ENCODE assay signal across 21 mouse cellular contexts in genomic region chr5:16716391-16716790, GRCm38 (mm10).
DNase-seq lines count a peak whose midpoint lies in the region; ATAC-seq and TF ChIP-seq lines count a peak whose summit lies in the region.
"Had no signal": no experiment of that assay in that cellular context is flagged by ENCODE, and none has a peak within 500 bp of the region (broad histone marks: within the 10 kb centered on the region; RNA-seq: fewer than 3 reads in every experiment).

No protein-coding gene starts in this region.

- no peaks in the 10 kb centered on the region for H3K4me1 ChIP-seq in intestine, embryonic 15.5 days (replicated peaks)
- no peaks in the 10 kb centered on the region for H3K4me1 ChIP-seq in intestine, postnatal 0 days (replicated peaks; ENCODE audit: control insufficient read depth, insufficient read depth, low read length)
- no peaks in the 10 kb centered on the region for H3K4me1 ChIP-seq in heart, embryonic 10.5 days
- no peaks in the 10 kb centered on the region for H3K4me1 ChIP-seq in kidney, embryonic 15.5 days
- H3K4me1 ChIP-seq: embryonic facial prominence, embryonic 13.5 days; embryonic facial prominence, embryonic 15.5 days had no signal

- H3K36me3 ChIP-seq in intestine, embryonic 15.5 days = no peaks in the 10 kb centered on the region
- H3K36me3 ChIP-seq in intestine, postnatal 0 days (ENCODE audit: control insufficient read depth, insufficient read depth) = no peaks in the 10 kb centered on the region
- H3K36me3 ChIP-seq in heart, embryonic 10.5 days = no peaks in the 10 kb centered on the region
- H3K36me3 ChIP-seq in kidney, embryonic 15.5 days = no peaks in the 10 kb centered on the region
- H3K36me3 ChIP-seq: embryonic facial prominence, embryonic 13.5 days; embryonic facial prominence, embryonic 15.5 days had no signal

- H3K9me3 ChIP-seq in intestine, embryonic 15.5 days = no peaks in the 10 kb centered on the region
- H3K9me3 ChIP-seq in intestine, postnatal 0 days (ENCODE audit: control insufficient read depth) = no peaks in the 10 kb centered on the region
- no peaks in the 10 kb centered on the region for H3K9me3 ChIP-seq in heart, embryonic 10.5 days
- H3K9me3 ChIP-seq in kidney, embryonic 15.5 days (replicated peaks) = no peaks in the 10 kb centered on the region
- H3K9me3 ChIP-seq: embryonic facial prominence, embryonic 13.5 days; embryonic facial prominence, embryonic 15.5 days had no signal

- H3K4me3 ChIP-seq in intestine, embryonic 15.5 days (replicated peaks) = no peak overlapping the region
- H3K4me3 ChIP-seq in intestine, postnatal 0 days (ENCODE audit: low read depth, low read length) = no peak overlapping the region
- H3K4me3 ChIP-seq in heart, embryonic 10.5 days = no peak overlapping the region
- H3K4me3 ChIP-seq in kidney, embryonic 15.5 days (replicated peaks) = no peak overlapping the region
- H3K4me3 ChIP-seq: embryonic facial prominence, embryonic 13.5 days; embryonic facial prominence, embryonic 15.5 days had no signal

- no peak overlapping the region for H3K9ac ChIP-seq in intestine, embryonic 15.5 days
- H3K9ac ChIP-seq in intestine, postnatal 0 days (ENCODE audit: low read depth, low read length) = no peak overlapping the region
- H3K9ac ChIP-seq in kidney, embryonic 15.5 days = no peak overlapping the region
- H3K9ac ChIP-seq: embryonic facial prominence, embryonic 13.5 days; embryonic facial prominence, embryonic 15.5 days had no signal

- H3K27me3 ChIP-seq in intestine, embryonic 15.5 days (replicated peaks) = no peaks in the 10 kb centered on the region
- H3K27me3 ChIP-seq in intestine, postnatal 0 days (replicated peaks; ENCODE audit: control insufficient read depth, insufficient read depth, low read length) = no peaks in the 10 kb centered on the region
- no peaks in the 10 kb centered on the region for H3K27me3 ChIP-seq in heart, embryonic 10.5 days (ENCODE audit: insufficient read depth, poor library complexity, severe bottlenecking)
- H3K27me3 ChIP-seq in kidney, embryonic 15.5 days = no peaks in the 10 kb centered on the region
- H3K27me3 ChIP-seq: embryonic facial prominence, embryonic 13.5 days; embryonic facial prominence, embryonic 15.5 days; Patski had no signal

- no peak overlapping the region for H3K4me2 ChIP-seq in intestine, embryonic 15.5 days (replicated peaks)
- H3K4me2 ChIP-seq in intestine, postnatal 0 days (replicated peaks; ENCODE audit: low read depth) = no peak overlapping the region
- no peak overlapping the region for H3K4me2 ChIP-seq in kidney, embryonic 15.5 days
- H3K4me2 ChIP-seq: embryonic facial prominence, embryonic 13.5 days; embryonic facial prominence, embryonic 15.5 days had no signal

- ATAC-seq in intestine, embryonic 15.5 days = peak; percentile 31; the same call in 1 of the 2 replicates
- ATAC-seq in intestine, postnatal 0 days = no peak
- ATAC-seq in kidney, embryonic 15.5 days (replicated peaks; ENCODE audit: low FRiP score) = no peak
- ATAC-seq: activated CD4-positive, CD25-positive, alpha-beta regulatory T cell, adult 4 months; forebrain, embryonic 14.5 days; forebrain, embryonic 16.5 days; Patski had no signal

- DNase-seq in adipocyte (ENCODE audit: low spot score) = peak; percentile 52
- DNase-seq in heart, embryonic 10.5 days (ENCODE audit: low spot score) = no peak
- DNase-seq: adrenal gland, adult 2 months; adrenal gland, postnatal 10 days; adrenal gland, postnatal 25 days; cerebellum, adult 11 months; cerebellum, adult 18-20 months; cerebellum, adult 8-10 months; cerebellum, adult 9-11 months; cerebellum, postnatal 14 days; cerebellum, postnatal 36 days; embryo, embryonic 11 days had no signal

- no peak for TF ChIP-seq CTCF in intestine, postnatal 0 days (IDR thresholded peaks at IDR 0.05; ENCODE audit: low read depth)

- WGBS in intestine, embryonic 15.5 days = 49% methylated on average over 1 of the region's 1 CpGs
- 38% methylated on average over 1 of the region's 1 CpGs for WGBS in intestine, postnatal 0 days
- WGBS in heart, embryonic 10.5 days = 47% methylated on average over 1 of the region's 1 CpGs
- 69% methylated on average over 1 of the region's 1 CpGs for WGBS in kidney, embryonic 15.5 days

- H3K27ac ChIP-seq in intestine, embryonic 15.5 days = no peak overlapping the region
- H3K27ac ChIP-seq in intestine, postnatal 0 days (ENCODE audit: low read depth, low read length) = no peak overlapping the region
- no peak overlapping the region for H3K27ac ChIP-seq in heart, embryonic 10.5 days
- no peak overlapping the region for H3K27ac ChIP-seq in kidney, embryonic 15.5 days
- H3K27ac ChIP-seq: embryonic facial prominence, embryonic 13.5 days; embryonic facial prominence, embryonic 15.5 days had no signal
